Mouse (Mus musculus) lung, embryonic 14.5 days (tissue): ENCODE data around the gene Tuba3a. TPM values are rescaled to one million over a fixed set of nuclear protein-coding genes. Genes with fewer than 3 reads are reported as not detected.

Experiments used
- ATAC-seq: fragments of 200-750 bp; cut with Nextera tagmentation; 2 replicates; pipeline ENCODE4 v1.8.0; 2017; ENCODE audit warnings: mild to moderate bottlenecking, moderate TSS enrichment, moderate library complexity; ENCODE audit not compliant: insufficient read depth
- DNase-seq: peaks from one replicate; pipeline ENCODE4 v3.0.0-alpha.2; 2015
- H3K27ac ChIP-seq: fragments of 300-500 bp; sonication (generic); 2 replicates; pipeline ENCODE4 v1.5.1; 2014; ENCODE audit warnings: low read depth, mild to moderate bottlenecking, moderate library complexity
- H3K27me3 ChIP-seq: fragments of 300-500 bp; sonication (generic); 2 replicates; pipeline ENCODE4 v1.6.1; 2014; ENCODE audit warnings: low read length, control low read depth; ENCODE audit not compliant: insufficient read depth
- H3K36me3 ChIP-seq: fragments of 300-500 bp; sonication (generic); 2 replicates; pipeline ENCODE4 v1.6.1; 2014; ENCODE audit warnings: control low read depth; ENCODE audit not compliant: insufficient read depth
- H3K4me1 ChIP-seq: fragments of 300-500 bp; sonication (generic); 2 replicates; pipeline ENCODE4 v1.6.1; 2014; ENCODE audit warnings: antibody characterized with exemption, control low read depth; ENCODE audit not compliant: insufficient read depth
- H3K4me2 ChIP-seq: fragments of 300-500 bp; sonication (generic); 2 replicates; pipeline ENCODE4 v1.6.1; 2014; ENCODE audit warnings: mild to moderate bottlenecking
- H3K4me3 ChIP-seq: fragments of 300-500 bp; sonication (generic); 2 replicates; pipeline ENCODE4 v1.5.1; 2014; ENCODE audit warnings: low read depth, low read length
- H3K9ac ChIP-seq: fragments of 300-500 bp; sonication (generic); 2 replicates; pipeline ENCODE4 v1.6.1; 2014
- H3K9me3 ChIP-seq: fragments of 300-500 bp; sonication (generic); 2 replicates; pipeline ENCODE4 v1.6.1; 2016; ENCODE audit warnings: low read depth, low read length, control low read depth
- CTCF ChIP-seq: IDR thresholded peaks from 2 replicates; pipeline ENCODE4 v1.5.1; 2016; ENCODE audit warnings: antibody characterized with exemption, low read depth
- WGBS: fragments of 180-500 bp; shearing (Covaris S2); extraction: QIAGEN DNeasy Blood & Tissue Kit; methylation state at CpG from one replicate; pipeline ENCODE4 v1.1.7; 2014; 5-methylcytosine and 5-hydroxymethylcytosine counted together
- polyA plus RNA-seq: library from polyadenylated mRNA; unstranded; fragments of >200 nt; fragmentation: Nextera tagmentation; extraction: Ambion mirVana; gene quantifications from 2 replicates; pipeline ENCODE4 v1.2.1, GENCODE M21; 2014

Tuba3a gene
- polyA plus RNA-seq, 1 experiment from 2014 or later: 0.32 TPM

- no peak for ATAC-seq
- H3K4me3 ChIP-seq: no peak overlapping the region
- no peaks in the 10 kb centered on the region for H3K27me3 ChIP-seq
- H3K9me3 ChIP-seq: no peaks in the 10 kb centered on the region
- no peak for DNase-seq
- H3K4me1 ChIP-seq: peaks cover 17% of the 10 kb centered on the region
- no peak overlapping the region for H3K27ac ChIP-seq
- H3K9ac ChIP-seq: no peak overlapping the region; the same call in 1 of the 2 replicates
- peaks cover 21% of the 10 kb centered on the region for H3K36me3 ChIP-seq
- TF ChIP-seq CTCF: no peak
- 77% methylated on average over 6 of the region's 6 CpGs for WGBS
- H3K4me2 ChIP-seq: no peak overlapping the region
Observed at GRCm38 (mm10) chr6:125314746-125315145, 28.9 kb upstream of the Tuba3a start.

- H3K9me3 ChIP-seq: no peaks in the 10 kb centered on the region
- DNase-seq: no peak
- ATAC-seq: peak; percentile 40; the same call in 1 of the 2 replicates
- peak overlapping the region; percentile 90 for H3K9ac ChIP-seq
- H3K36me3 ChIP-seq: peaks cover 26% of the 10 kb centered on the region
- 56% methylated on average over 7 of the region's 7 CpGs for WGBS
- peak overlapping the region; percentile 70 for H3K4me3 ChIP-seq
- peak overlapping the region; percentile 76 for H3K4me2 ChIP-seq
- peaks cover 17% of the 10 kb centered on the region for H3K4me1 ChIP-seq
- no peak for TF ChIP-seq CTCF
- H3K27me3 ChIP-seq: no peaks in the 10 kb centered on the region
- peak overlapping the region; percentile 75; the same call in 1 of the 2 replicates for H3K27ac ChIP-seq
Observed at GRCm38 (mm10) chr6:125314231-125314563, 28.4 kb upstream of the Tuba3a start.

GRCm38 (mm10) chr6:125313546-125314230 lies 27.8 kb upstream of the Tuba3a start, which contains the start of gene Ltbr:
Ltbr (minus strand) TSS chr6:125313885.
- ATAC-seq: peak; percentile 91
- no peaks in the 10 kb centered on the region for H3K9me3 ChIP-seq
- peak within 1 kb of the TSS; percentile 90 for H3K9ac ChIP-seq
- H3K4me2 ChIP-seq: peak within 1 kb of the TSS; percentile 76
- peak; percentile 89 for DNase-seq
- H3K27ac ChIP-seq: peak within 1 kb of the TSS; percentile 75
- H3K4me3 ChIP-seq: peak within 1 kb of the TSS; percentile 70
- H3K27me3 ChIP-seq: no peaks in the 10 kb centered on the region
- TF ChIP-seq CTCF: no peak
- peaks cover 17% of the 10 kb centered on the region for H3K4me1 ChIP-seq
- H3K36me3 ChIP-seq: peaks cover 30% of the 10 kb centered on the region
- WGBS: 1% methylated on average over 40 of the region's 46 CpGs

GRCm38 (mm10) chr6:125312581-125313355 lies 26.9 kb upstream of the Tuba3a start:
- Histone ChIP-seq H3K9ac (peak overlapping the region; percentile 90), H3K36me3 (peaks cover 38% of the 10 kb centered on the region), H3K4me3 (peak overlapping the region; percentile 70), H3K9me3 (no peaks in the 10 kb centered on the region), H3K4me2 (peak overlapping the region; percentile 76), H3K4me1 (peaks cover 17% of the 10 kb centered on the region), H3K27ac (peak overlapping the region; percentile 75), H3K27me3 (no peaks in the 10 kb centered on the region)
- no peak for ATAC-seq
- TF ChIP-seq CTCF: no peak
- WGBS: 43% methylated on average over 22 of the region's 22 CpGs
- peak; percentile 38 for DNase-seq

- 69% methylated on average over 9 of the region's 9 CpGs for WGBS
- H3K9me3 ChIP-seq: no peaks in the 10 kb centered on the region
- TF ChIP-seq CTCF: no peak
- peaks cover 17% of the 10 kb centered on the region for H3K4me1 ChIP-seq
- H3K27me3 ChIP-seq: no peaks in the 10 kb centered on the region
- DNase-seq: no peak
- H3K4me2 ChIP-seq: peak overlapping the region; percentile 76
- peaks cover 41% of the 10 kb centered on the region for H3K36me3 ChIP-seq
- peak overlapping the region; percentile 90 for H3K9ac ChIP-seq
- H3K4me3 ChIP-seq: peak overlapping the region; percentile 70
- H3K27ac ChIP-seq: 0 out of 2 replicates have a peak overlapping the region, but pooled peaks have one; percentile 33
- no peak for ATAC-seq
Observed at GRCm38 (mm10) chr6:125312171-125312570, 26.3 kb upstream of the Tuba3a start.

GRCm38 (mm10) chr6:125309406-125309805 lies 23.6 kb upstream of the Tuba3a start:
- 52% methylated on average over 5 of the region's 5 CpGs for WGBS
- Histone ChIP-seq H3K27me3 (no peaks in the 10 kb centered on the region), H3K4me2 (no peak overlapping the region), H3K36me3 (peaks cover 53% of the 10 kb centered on the region), H3K9me3 (no peaks in the 10 kb centered on the region), H3K9ac (no peak overlapping the region), H3K27ac (no peak overlapping the region), H3K4me1 (peaks cover 16% of the 10 kb centered on the region), H3K4me3 (no peak overlapping the region)
- ATAC-seq: no peak
- no peak for DNase-seq
- TF ChIP-seq CTCF: no peak

- no peak for TF ChIP-seq CTCF
- Histone ChIP-seq H3K9ac (no peak overlapping the region), H3K9me3 (no peaks in the 10 kb centered on the region), H3K36me3 (peaks cover 53% of the 10 kb centered on the region), H3K27me3 (no peaks in the 10 kb centered on the region), H3K27ac (no peak overlapping the region), H3K4me3 (no peak overlapping the region), H3K4me2 (no peak overlapping the region), H3K4me1 (peaks cover 12% of the 10 kb centered on the region)
- ATAC-seq (no peak), DNase-seq (peak; percentile 28)
- 18% methylated on average over 13 of the region's 13 CpGs for WGBS
Observed at GRCm38 (mm10) chr6:125308921-125309320, 23.1 kb upstream of the Tuba3a start.
